Mouse (Mus musculus): Measurements from ENCODE around the gene Grm3.

- TF ChIP-seq CTCF (conservative IDR thresholded peaks at IDR 0.05; ENCODE audit: low read length): peak; percentile 20
- TF ChIP-seq POU5F1 (IDR thresholded peaks at IDR 0.05; ENCODE audit: borderline replicate concordance, low read length): no peak
Observed at GRCm38 (mm10) chr5:9449570-9449969, 275.4 kb downstream of the Grm3 start.
